Mouse (Mus musculus): Measurements from ENCODE around the gene Rae1.

Rae1 gene

DNA sequence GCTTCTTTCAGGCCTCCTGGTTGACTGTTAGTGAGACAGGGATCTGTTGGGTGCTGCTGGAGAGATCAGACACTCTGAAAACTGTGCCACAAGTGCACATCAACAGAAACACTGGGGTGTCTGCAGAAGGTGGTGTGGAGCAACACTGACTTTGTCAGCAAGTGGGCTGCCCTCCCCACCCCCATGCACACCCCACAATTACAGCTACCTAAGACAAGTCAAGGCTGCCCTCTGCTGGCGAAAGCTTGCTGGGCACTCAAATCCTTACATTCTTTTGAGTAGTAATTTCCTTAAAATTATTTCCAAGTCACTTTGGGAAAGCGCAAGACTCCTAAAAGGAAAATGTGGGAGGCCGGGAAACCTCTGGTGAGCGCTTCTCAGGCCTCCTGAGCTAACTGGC, 3.7 kb upstream of the Rae1 start:
- DNase-seq (ENCODE audit: low spot score in 2 of 2): peak; percentile 65 to 78

GRCm38 (mm10) chr2:172997748-172998147, 2.2 kb upstream of the Rae1 start:
- no peak for DNase-seq (ENCODE audit: low spot score in 2 of 2)

GRCm38 (mm10) chr2:172998478-172998877, 1.4 kb upstream of the Rae1 start:
- no peak for DNase-seq (ENCODE audit: low spot score in 2 of 2)

- DNase-seq (ENCODE audit: low spot score in 2 of 2): peak in 1 of 2 experiments; percentile 38
Measured at GRCm38 (mm10) chr2:173000285-173000652, 352 bp downstream of the Rae1 start.

GRCm38 (mm10) chr2:173000921-173001320, 1.0 kb downstream of the Rae1 start:
- DNase-seq (ENCODE audit: low spot score in 2 of 2): no peak

GRCm38 (mm10) chr2:173003737-173004136, 3.8 kb downstream of the Rae1 start:
- DNase-seq (ENCODE audit: low spot score in 2 of 2): no peak

- no peak for DNase-seq (ENCODE audit: low spot score in 2 of 2)
Measured at GRCm38 (mm10) chr2:173010220-173010717, 10.4 kb downstream of the Rae1 start.

GRCm38 (mm10) chr2:173011440-173011839, 11.5 kb downstream of the Rae1 start:
- no peak for DNase-seq (ENCODE audit: low spot score in 2 of 2)

DNA sequence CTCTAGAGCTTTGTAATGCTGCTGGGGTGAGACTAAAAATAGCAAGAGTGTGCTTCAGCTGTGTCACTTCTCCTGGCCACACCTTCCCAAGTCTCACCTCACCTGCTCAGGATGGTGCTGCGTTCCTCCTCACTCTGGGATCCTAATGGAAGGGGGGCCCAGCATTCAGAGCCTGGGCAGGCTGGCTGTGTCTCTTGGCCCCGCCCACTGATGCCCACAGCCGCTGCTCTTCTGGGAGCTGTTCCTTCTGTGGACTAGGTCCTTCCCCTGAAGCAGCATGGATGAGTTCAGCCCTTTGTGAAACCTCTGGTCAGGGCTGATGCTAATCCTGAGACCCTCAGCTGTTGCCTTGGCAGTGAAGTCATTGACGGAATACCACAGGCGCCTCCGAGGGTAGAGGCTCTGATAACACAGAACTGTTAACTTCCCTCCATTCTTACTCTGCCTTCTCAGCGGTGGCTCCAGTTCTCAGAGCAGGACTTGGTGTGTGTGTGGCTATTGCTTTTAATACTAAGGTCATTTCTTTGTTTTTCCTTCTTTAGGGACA, 14.9 kb downstream of the Rae1 start:
- DNase-seq (ENCODE audit: low spot score in 2 of 2): no peak

DNA sequence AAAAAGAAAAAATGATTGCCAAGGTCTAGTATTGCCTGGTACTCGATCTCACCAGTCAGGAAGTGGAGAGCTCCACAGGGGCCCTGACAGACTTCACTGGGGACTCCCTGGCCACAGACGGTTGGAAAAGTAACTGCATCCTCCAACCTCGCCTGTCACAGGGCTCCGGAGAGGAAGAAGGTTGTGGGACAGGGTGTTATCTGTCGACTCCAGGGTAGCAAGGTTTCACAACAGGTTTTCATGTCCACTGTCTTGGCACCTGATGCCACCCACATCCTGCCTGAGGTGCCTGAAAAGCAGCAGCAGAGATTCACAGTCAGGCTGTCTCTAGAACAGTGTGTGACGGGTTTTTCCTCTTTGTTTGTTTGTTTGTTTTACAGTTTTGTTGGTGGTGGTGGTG, 18.0 kb downstream of the Rae1 start:
- DNase-seq (ENCODE audit: low spot score in 2 of 2): no peak

DNA sequence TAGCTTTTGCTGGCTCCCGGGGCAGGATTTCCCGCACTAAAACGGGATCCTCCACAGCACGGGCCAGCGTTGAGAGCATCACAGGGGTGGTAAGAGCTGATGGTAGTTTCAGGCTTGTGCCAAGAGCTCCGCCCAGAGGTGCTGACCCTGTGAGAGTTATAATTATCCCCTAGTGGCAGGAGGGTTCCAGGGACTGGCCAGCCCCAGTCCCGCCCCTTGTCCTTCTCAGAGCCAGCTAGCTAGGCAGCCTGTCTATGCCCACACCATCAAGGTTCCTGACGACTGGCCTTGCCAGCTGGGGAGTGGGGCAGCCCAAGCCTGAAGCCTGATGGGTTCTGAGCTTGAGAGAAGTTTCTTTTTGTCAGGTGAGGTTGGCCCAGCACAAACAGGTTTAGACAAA, 18.7 kb downstream of the Rae1 start:
- DNase-seq (ENCODE audit: low spot score in 2 of 2): no peak

DNA sequence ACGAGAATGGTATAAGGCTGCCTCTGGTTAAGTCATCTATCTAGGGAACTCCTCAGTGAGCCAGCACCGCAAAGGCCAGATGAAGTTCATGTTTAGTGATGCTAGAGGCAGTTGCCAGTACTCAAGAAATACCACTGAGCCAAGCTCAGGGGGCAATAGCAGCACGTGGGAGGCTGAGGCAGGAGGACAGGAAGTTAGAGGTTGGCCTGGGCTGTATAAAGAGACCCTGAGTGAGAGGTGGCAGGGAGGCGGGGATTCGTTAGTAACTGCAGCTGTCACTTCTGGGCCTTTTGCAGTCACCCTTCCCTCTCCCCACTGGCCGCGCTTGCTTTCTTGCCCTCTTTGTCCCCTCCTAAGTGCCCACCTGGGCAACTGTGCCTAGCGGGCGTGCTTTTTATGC, 19.4 kb downstream of the Rae1 start:
- DNase-seq (ENCODE audit: low spot score in 2 of 2): no peak

DNA sequence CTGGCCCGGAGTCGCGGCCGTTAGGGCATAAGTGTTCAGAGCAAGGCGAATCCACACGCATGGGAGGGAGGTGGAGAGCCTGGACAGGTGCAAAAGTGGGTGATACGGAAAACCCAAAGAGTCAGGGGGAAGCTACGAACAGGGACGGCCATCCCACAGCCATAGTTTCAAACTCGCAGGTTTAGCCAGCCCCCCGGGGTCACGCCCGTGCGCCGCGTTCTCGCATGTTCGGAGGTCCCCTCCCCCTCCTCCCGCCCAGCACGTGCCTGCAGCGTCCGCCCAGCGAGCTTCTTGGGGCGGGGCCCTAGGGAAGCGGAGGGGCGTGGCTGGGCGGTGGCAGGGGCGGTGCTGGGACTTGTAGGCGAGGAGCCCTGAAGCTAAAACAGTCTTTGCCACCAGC, 19.9 kb downstream of the Rae1 start:
- DNase-seq (ENCODE audit: low spot score in 2 of 2): peak; percentile 52 to 70

DNA sequence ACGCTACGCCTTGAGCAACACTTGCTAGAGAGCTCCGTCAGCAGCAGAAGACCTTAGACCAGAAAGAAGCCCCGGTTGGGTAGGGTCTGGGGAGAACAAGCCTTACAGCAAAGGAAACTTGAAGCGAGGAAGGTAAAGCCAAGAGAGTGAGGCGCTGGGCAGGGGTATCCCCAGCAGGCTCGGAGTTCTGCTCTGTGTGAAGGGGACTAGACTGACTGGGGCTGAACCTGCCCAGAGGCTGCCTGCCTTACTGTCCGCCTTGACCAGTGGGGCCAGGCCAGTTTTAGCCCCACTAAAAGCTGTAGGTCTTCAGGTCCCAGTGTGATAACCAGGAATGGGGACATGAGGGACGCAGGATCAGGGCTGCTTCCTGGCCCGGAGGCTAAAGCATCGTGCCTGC, 20.5 kb downstream of the Rae1 start, which contains the start of gene Rbm38:
Gene Rbm38, plus strand, starts transcription at position 69 of the 400 bp plus-strand sequence.
- DNase-seq (ENCODE audit: low spot score in 2 of 2): no peak

- DNase-seq (ENCODE audit: low spot score in 2 of 2): peak; percentile 78 to 90
Measured at GRCm38 (mm10) chr2:173021633-173022055, 21.7 kb downstream of the Rae1 start.

- DNase-seq (ENCODE audit: low spot score in 2 of 2): peak in 1 of 2 experiments; percentile 58
Measured at GRCm38 (mm10) chr2:173022056-173022681, 22.3 kb downstream of the Rae1 start.

DNA sequence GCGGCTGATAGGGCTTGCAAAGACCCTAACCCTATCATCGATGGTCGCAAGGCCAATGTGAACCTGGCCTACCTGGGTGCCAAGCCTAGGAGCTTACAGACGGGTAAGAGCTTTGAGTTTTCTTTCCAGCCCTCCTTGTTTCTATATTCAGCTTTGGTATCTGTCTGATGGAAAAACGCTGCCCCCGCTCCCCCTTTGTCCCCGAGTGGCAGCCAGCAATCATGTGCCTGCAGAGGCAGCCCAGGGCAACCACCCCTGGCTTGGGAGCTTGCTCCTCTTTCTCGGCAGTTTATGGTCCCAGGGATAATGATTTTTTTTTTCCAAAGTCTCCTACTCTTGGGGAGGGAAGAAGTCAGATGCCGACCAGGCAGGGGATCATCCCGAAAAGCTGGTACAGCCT, 22.9 kb downstream of the Rae1 start:
- no peak for DNase-seq (ENCODE audit: low spot score in 2 of 2)

DNA sequence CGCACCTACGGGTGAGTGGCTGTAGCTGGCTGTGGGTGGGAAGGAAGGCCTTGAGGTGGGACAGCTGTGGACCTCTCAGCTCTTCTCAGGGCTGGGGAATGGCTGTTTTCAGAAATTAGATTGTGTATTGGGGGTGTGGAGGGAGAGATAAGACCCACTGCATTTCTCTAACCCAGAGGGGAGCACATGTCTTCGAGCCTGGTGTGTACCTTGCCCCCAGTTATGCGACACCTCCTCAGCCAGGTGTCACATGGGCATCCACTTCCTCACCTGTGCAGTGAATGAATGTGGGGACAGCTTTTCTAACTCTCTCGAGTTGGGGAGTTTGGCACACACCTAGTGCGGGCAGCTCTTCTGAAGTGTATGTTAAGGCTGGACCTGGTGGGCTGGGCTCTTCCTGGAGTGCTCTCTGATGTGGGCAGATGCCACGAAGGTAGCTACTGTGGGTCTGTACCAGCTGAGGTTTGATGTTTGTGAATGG, 23.5 kb downstream of the Rae1 start:
- no peak for DNase-seq (ENCODE audit: low spot score in 2 of 2)

DNA sequence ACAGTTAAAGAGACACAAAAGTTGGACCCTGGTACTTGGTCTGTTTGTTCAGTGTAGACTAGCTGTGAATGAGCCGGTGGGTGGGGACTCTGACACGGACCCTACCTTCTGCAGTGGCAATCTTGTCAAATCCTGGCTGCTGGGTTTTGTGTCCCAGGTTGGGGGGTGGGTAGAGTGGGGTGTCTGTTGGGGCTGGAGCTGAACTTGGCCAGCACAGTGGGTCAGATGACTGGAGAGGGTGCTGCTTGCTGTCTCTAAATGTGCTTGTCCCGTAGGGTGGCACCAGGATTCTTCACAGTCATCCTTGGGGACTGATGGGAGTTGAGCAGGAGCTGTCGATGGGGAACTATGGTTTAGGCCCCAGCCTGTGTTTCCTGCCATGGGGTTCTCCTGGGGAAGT, 24.0 kb downstream of the Rae1 start:
- DNase-seq (ENCODE audit: low spot score in 2 of 2): no peak

- no peak for DNase-seq (ENCODE audit: low spot score in 2 of 2)
Measured at GRCm38 (mm10) chr2:173024392-173024791, 24.5 kb downstream of the Rae1 start.

GRCm38 (mm10) chr2:173024938-173025337, 25.0 kb downstream of the Rae1 start:
- peak in 1 of 2 experiments; percentile 21 for DNase-seq (ENCODE audit: low spot score in 2 of 2)

DNA sequence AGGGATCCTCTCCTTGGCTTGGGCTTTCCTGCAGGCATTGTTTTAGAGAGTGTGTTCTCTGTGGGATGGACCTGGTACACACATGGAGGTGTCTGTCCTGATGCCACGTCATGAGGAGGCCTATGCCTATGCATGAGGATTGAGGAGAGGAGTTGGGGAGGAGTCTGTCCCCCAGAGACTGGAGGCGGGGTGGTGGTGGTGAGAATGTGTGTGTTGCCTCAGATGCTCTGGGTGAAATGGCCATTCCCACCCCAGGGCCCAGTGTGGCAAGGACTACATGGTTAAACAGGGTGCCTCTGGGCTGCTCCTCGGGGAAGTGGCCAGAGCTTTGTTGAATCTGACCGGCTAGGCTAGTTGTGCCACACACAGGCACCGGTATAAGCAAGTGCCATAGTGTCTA, 26.4 kb downstream of the Rae1 start:
- DNase-seq (ENCODE audit: low spot score in 2 of 2): no peak

DNA sequence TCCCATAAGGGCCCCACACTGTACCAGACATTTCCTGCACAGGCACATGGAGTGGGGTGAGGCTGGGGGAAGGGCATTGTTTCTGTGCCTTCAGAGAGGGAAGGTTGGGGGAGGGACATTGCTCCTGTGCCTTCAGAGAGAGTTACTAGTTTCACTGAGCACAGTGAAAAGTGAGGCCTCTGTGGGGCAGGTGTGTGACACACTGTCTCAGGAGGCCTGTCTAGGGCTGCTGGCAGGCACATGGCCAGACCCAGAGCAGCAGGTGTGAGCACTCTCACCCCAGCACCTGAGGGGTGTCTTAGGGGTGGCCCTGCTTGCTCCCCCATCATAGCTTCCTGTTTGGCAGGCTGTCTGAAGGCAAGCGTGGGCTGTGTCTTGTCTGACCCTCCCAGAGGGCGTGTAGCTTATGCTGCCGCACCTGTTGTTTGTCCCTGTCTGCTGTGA, 26.8 kb downstream of the Rae1 start:
- no peak for DNase-seq (ENCODE audit: low spot score in 2 of 2)
